Mouse (Mus musculus): ENCODE data around the gene Scel.

DNA sequence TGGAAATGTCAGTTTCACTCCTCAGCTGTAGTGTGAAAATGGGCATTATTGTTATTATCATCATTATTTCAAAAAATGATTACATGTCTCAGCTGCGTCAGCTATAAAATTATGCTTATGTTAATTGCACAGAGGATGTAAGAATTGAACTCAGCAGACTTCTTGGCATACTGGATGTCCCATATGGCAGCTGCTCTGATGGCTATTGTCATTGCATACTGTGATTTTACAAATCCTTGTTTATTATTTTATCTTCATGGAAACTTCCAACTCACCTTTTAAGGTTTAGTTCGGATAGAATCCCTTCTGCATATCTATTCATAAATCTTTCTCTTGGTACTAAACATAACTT, 40.6 kb upstream of the Scel start:
- no peak for TF ChIP-seq CTCF (IDR thresholded peaks at IDR 0.05; ENCODE audit: control insufficient read depth, insufficient read depth, low read length)
- TF ChIP-seq POLR2A (IDR thresholded peaks at IDR 0.05; ENCODE audit: borderline replicate concordance, control insufficient read depth, low read depth, low read length) = no peak

Data from bone marrow, adult 2 months (tissue).